Mouse (Mus musculus) myocyte (in vitro differentiated cells): ENCODE measurements around the gene Patz1.

ENCODE experiments used
- MAX ChIP-seq: IDR thresholded peaks from one replicate; pipeline ENCODE4 v1.6.1; 2011; ENCODE audit warnings: low read depth, mild to moderate bottlenecking, control low read depth
- POLR2A ChIP-seq: IDR thresholded peaks from one replicate; pipeline ENCODE4 v1.6.1; 2011; ENCODE audit warnings: low read depth, mild to moderate bottlenecking, control low read depth, moderate library complexity; ENCODE audit not compliant: insufficient read length
- USF1 ChIP-seq: IDR thresholded peaks from one replicate; pipeline ENCODE4 v1.6.1; 2011; ENCODE audit warnings: low read depth, mild to moderate bottlenecking, control low read depth, moderate library complexity

GRCm38 (mm10) chr11:3329891-3330451, 41.3 kb downstream of the Patz1 start, which contains the start of gene Pik3ip1:
- no peak for TF ChIP-seq POLR2A
- TF ChIP-seq MAX = no peak
- TF ChIP-seq USF1 = no peak
